Mouse (Mus musculus): ENCODE results near the gene Gpc1. TPM values are rescaled to one million over a fixed set of nuclear protein-coding genes. Genes with fewer than 3 reads are reported as not detected.

Gene Gpc1
- polyA plus RNA-seq, 1 experiment from 2014 or later: 38.7 TPM

DNA sequence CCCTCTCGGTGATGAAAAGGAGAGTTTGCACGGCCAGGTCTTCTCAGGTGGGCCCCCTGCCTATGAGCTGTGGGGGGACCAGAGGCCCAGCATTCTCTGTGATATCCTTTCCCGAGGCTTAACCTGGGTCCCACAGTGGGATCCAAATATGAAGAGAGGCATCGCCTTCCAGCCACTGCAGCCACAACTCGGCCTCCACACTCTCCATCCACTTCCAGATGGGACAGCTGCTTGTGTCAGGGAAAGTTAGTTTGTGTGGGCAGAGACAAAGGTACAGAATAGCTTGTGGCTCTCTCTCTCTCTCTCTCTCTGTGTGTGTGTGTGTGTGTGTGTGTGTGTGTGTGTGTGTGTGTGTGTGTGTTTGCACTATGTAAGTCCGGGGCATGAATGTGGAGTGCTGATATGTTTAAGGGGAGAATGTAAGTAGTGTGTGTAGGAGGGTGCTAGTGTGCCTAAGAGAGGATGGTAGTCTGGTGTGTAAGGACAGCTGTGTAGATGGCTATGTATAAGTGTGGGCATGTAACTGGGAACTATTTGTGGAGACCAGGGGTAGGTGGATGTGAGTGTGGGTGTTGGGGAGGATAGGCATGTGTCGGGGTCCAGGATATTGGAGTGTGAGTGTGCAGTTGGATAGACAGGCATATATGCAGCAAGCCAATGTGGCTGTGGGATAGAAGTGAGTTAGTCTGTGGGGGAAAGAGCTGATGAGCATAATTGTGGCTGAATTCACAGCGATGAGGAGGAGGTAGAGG is 44.1 kb downstream of the Gpc1 start:
- WGBS: 75% methylated on average over 8 of the region's 8 CpGs
- H3K36me3 ChIP-seq (ENCODE audit: insufficient read depth, low read length): no peaks in the 10 kb centered on the region
- no peaks in the 10 kb centered on the region for H3K27me3 ChIP-seq (ENCODE audit: insufficient read depth, low read length)
- no peak overlapping the region for H3K4me3 ChIP-seq (replicated peaks; ENCODE audit: low read depth, low read length)
- DNase-seq (ENCODE audit: low spot score) (no peak), ATAC-seq (replicated peaks; ENCODE audit: low FRiP score, low read depth) (no peak)
- 0 out of 2 replicates have a peak, but pooled peaks cover 2% of the 10 kb centered on the region for H3K4me1 ChIP-seq (replicated peaks; ENCODE audit: insufficient read depth, low read length)
- no peak for TF ChIP-seq CTCF (IDR thresholded peaks at IDR 0.05; ENCODE audit: low read depth)
- H3K9ac ChIP-seq (ENCODE audit: low read depth, low read length): no peak overlapping the region
- no peak overlapping the region for H3K27ac ChIP-seq
- no peak overlapping the region for H3K4me2 ChIP-seq (ENCODE audit: low read length)
- no peaks in the 10 kb centered on the region for H3K9me3 ChIP-seq (replicated peaks; ENCODE audit: low read length)

GRCm38 (mm10) chr1:92877431-92877978 is 46.1 kb downstream of the Gpc1 start:
- Histone ChIP-seq H3K4me1 (replicated peaks; ENCODE audit: insufficient read depth, low read length) (0 out of 2 replicates have a peak, but pooled peaks cover 2% of the 10 kb centered on the region), H3K27me3 (ENCODE audit: insufficient read depth, low read length) (no peaks in the 10 kb centered on the region), H3K36me3 (ENCODE audit: insufficient read depth, low read length) (no peaks in the 10 kb centered on the region), H3K4me3 (replicated peaks; ENCODE audit: low read depth, low read length) (no peak overlapping the region), H3K9ac (ENCODE audit: low read depth, low read length) (no peak overlapping the region), H3K4me2 (ENCODE audit: low read length) (no peak overlapping the region), H3K9me3 (replicated peaks; ENCODE audit: low read length) (no peaks in the 10 kb centered on the region), H3K27ac (no peak overlapping the region)
- ATAC-seq (replicated peaks; ENCODE audit: low FRiP score, low read depth): no peak
- TF ChIP-seq CTCF (IDR thresholded peaks at IDR 0.05; ENCODE audit: low read depth): no peak
- 34% methylated on average over 12 of the region's 12 CpGs for WGBS
- DNase-seq (ENCODE audit: low spot score): peak; percentile 24

GRCm38 (mm10) chr1:92878066-92878741 is 46.8 kb downstream of the Gpc1 start:
- H3K36me3 ChIP-seq (ENCODE audit: insufficient read depth, low read length): no peaks in the 10 kb centered on the region
- DNase-seq (ENCODE audit: low spot score) (peak; percentile 58), ATAC-seq (replicated peaks; ENCODE audit: low FRiP score, low read depth) (peak; percentile 58)
- no peaks in the 10 kb centered on the region for H3K9me3 ChIP-seq (replicated peaks; ENCODE audit: low read length)
- H3K9ac ChIP-seq (ENCODE audit: low read depth, low read length): no peak overlapping the region
- 0 out of 2 replicates have a peak, but pooled peaks cover 2% of the 10 kb centered on the region for H3K4me1 ChIP-seq (replicated peaks; ENCODE audit: insufficient read depth, low read length)
- WGBS: 44% methylated on average over 13 of the region's 13 CpGs
- H3K4me2 ChIP-seq (ENCODE audit: low read length): no peak overlapping the region
- H3K4me3 ChIP-seq (replicated peaks; ENCODE audit: low read depth, low read length): no peak overlapping the region
- no peak overlapping the region for H3K27ac ChIP-seq
- no peaks in the 10 kb centered on the region for H3K27me3 ChIP-seq (ENCODE audit: insufficient read depth, low read length)
- TF ChIP-seq CTCF (IDR thresholded peaks at IDR 0.05; ENCODE audit: low read depth): no peak

- Histone ChIP-seq H3K27ac (no peak overlapping the region), H3K4me2 (ENCODE audit: low read length) (no peak overlapping the region), H3K36me3 (ENCODE audit: insufficient read depth, low read length) (no peaks in the 10 kb centered on the region), H3K27me3 (ENCODE audit: insufficient read depth, low read length) (no peaks in the 10 kb centered on the region), H3K9ac (ENCODE audit: low read depth, low read length) (no peak overlapping the region), H3K4me3 (replicated peaks; ENCODE audit: low read depth, low read length) (no peak overlapping the region), H3K9me3 (replicated peaks; ENCODE audit: low read length) (no peaks in the 10 kb centered on the region), H3K4me1 (replicated peaks; ENCODE audit: insufficient read depth, low read length) (no peaks in the 10 kb centered on the region)
- DNase-seq (ENCODE audit: low spot score) (no peak), ATAC-seq (replicated peaks; ENCODE audit: low FRiP score, low read depth) (no peak)
- 87% methylated on average over 12 of the region's 12 CpGs for WGBS
- TF ChIP-seq CTCF (IDR thresholded peaks at IDR 0.05; ENCODE audit: low read depth): no peak
Observed at GRCm38 (mm10) chr1:92879266-92879665, 47.8 kb downstream of the Gpc1 start.

DNA sequence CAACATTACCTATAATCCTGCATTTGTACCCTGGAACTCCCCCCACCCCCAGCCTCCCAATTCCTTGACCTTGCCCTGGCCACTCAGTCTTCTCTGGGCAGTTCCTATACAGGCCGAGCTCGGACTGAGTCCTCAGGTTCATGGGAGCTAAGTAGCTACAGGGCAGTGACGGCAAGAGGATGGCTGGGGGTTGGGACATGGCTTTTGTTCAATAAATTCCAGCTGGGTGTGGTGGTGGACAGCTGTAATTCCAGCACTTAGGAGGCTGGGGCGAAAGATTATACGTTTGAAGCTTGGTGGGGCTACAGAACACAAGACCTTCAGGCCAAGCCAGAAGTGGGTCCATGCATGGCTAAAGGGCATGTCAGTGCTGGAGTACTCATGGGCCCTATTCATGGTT is 48.7 kb downstream of the Gpc1 start:
- WGBS: 63% methylated on average over 5 of the region's 5 CpGs
- no peak for ATAC-seq (replicated peaks; ENCODE audit: low FRiP score, low read depth)
- Histone ChIP-seq H3K27me3 (ENCODE audit: insufficient read depth, low read length) (no peaks in the 10 kb centered on the region), H3K27ac (no peak overlapping the region), H3K36me3 (ENCODE audit: insufficient read depth, low read length) (no peaks in the 10 kb centered on the region), H3K9ac (ENCODE audit: low read depth, low read length) (no peak overlapping the region), H3K4me2 (ENCODE audit: low read length) (no peak overlapping the region), H3K4me1 (replicated peaks; ENCODE audit: insufficient read depth, low read length) (no peaks in the 10 kb centered on the region), H3K4me3 (replicated peaks; ENCODE audit: low read depth, low read length) (no peak overlapping the region), H3K9me3 (replicated peaks; ENCODE audit: low read length) (no peaks in the 10 kb centered on the region)
- no peak for DNase-seq (ENCODE audit: low spot score)
- no peak for TF ChIP-seq CTCF (IDR thresholded peaks at IDR 0.05; ENCODE audit: low read depth)

DNA sequence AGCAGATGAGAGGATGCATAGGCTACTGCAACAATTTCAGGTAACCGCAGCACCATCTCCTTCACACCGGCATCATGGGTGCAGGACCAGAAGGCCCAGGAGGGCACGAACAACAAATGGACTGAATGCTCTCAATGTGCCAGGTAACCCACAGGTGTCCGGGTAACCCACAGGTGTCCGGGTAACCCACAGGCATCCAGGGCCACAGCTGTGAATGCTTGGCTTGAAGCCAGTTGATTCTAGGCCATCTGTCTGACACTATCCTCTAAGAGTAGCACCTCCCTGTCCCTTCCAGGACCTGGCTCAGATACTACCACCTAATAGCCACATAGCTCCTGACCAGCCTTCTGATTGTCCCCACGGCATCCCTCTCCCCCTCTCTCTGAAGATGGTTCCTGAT is 50.5 kb downstream of the Gpc1 start:
- no peaks in the 10 kb centered on the region for H3K36me3 ChIP-seq (ENCODE audit: insufficient read depth, low read length)
- no peak for TF ChIP-seq CTCF (IDR thresholded peaks at IDR 0.05; ENCODE audit: low read depth)
- ATAC-seq (replicated peaks; ENCODE audit: low FRiP score, low read depth) (no peak), DNase-seq (ENCODE audit: low spot score) (no peak)
- no peak overlapping the region for H3K4me3 ChIP-seq (replicated peaks; ENCODE audit: low read depth, low read length)
- H3K9ac ChIP-seq (ENCODE audit: low read depth, low read length): no peak overlapping the region
- 90% methylated on average over 6 of the region's 6 CpGs for WGBS
- no peak overlapping the region for H3K27ac ChIP-seq
- H3K27me3 ChIP-seq (ENCODE audit: insufficient read depth, low read length): no peaks in the 10 kb centered on the region
- no peaks in the 10 kb centered on the region for H3K9me3 ChIP-seq (replicated peaks; ENCODE audit: low read length)
- no peaks in the 10 kb centered on the region for H3K4me1 ChIP-seq (replicated peaks; ENCODE audit: insufficient read depth, low read length)
- no peak overlapping the region for H3K4me2 ChIP-seq (ENCODE audit: low read length)

Data from kidney, postnatal 0 days (tissue).